Mouse (Mus musculus): ENCODE measurements around the gene Cacna1f. TPM values are rescaled to one million over a fixed set of nuclear protein-coding genes. Genes with fewer than 3 reads are reported as not detected.

Cacna1f gene
- total and polyA plus RNA-seq, 2 experiments from 2014 or later = 0.05 to 0.20 TPM

- Histone ChIP-seq H3K9me3 (ENCODE audit: low read length) (no peaks in the 10 kb centered on the region; the same call in 1 of the 2 replicates), H3K27ac (ENCODE audit: low read depth, low read length) (no peak overlapping the region), H3K36me3 (ENCODE audit: insufficient read depth, low read length) (no peaks in the 10 kb centered on the region), H3K4me3 (ENCODE audit: low read depth, low read length) (no peak overlapping the region), H3K9ac (replicated peaks; ENCODE audit: low read length, poor library complexity, severe bottlenecking) (no peak overlapping the region), H3K4me2 (ENCODE audit: low read depth, low read length, poor library complexity, severe bottlenecking) (no peak overlapping the region), H3K4me1 (ENCODE audit: insufficient read depth, low read length) (no peaks in the 10 kb centered on the region), H3K27me3 (ENCODE audit: insufficient read depth, low read length) (no peaks in the 10 kb centered on the region)
- DNase-seq (ENCODE audit: low spot score) = no peak
- ATAC-seq (ENCODE audit: low FRiP score) = no peak
- no peak for TF ChIP-seq CTCF (IDR thresholded peaks at IDR 0.05)
- WGBS = 92% methylated on average over 10 of the region's 11 CpGs
Measured at GRCm38 (mm10) chrX:7583881-7584280, 23.0 kb upstream of the Cacna1f start.

GRCm38 (mm10) chrX:7586356-7586755 lies 20.5 kb upstream of the Cacna1f start:
- Histone ChIP-seq H3K4me2 (ENCODE audit: low read depth, low read length, poor library complexity, severe bottlenecking) (no peak overlapping the region), H3K36me3 (ENCODE audit: insufficient read depth, low read length) (no peaks in the 10 kb centered on the region), H3K9me3 (ENCODE audit: low read length) (no peaks in the 10 kb centered on the region; the same call in 1 of the 2 replicates), H3K27ac (ENCODE audit: low read depth, low read length) (no peak overlapping the region), H3K4me3 (ENCODE audit: low read depth, low read length) (no peak overlapping the region), H3K9ac (replicated peaks; ENCODE audit: low read length, poor library complexity, severe bottlenecking) (no peak overlapping the region), H3K27me3 (ENCODE audit: insufficient read depth, low read length) (no peaks in the 10 kb centered on the region), H3K4me1 (ENCODE audit: insufficient read depth, low read length) (no peaks in the 10 kb centered on the region)
- ATAC-seq (ENCODE audit: low FRiP score) (no peak), DNase-seq (ENCODE audit: low spot score) (no peak)
- no peak for TF ChIP-seq CTCF (IDR thresholded peaks at IDR 0.05)
- 95% methylated on average over 4 of the region's 5 CpGs for WGBS

- H3K36me3 ChIP-seq (ENCODE audit: insufficient read depth, low read length) = peaks cover 15% of the 10 kb centered on the region; the same call in 1 of the 2 replicates
- H3K4me2 ChIP-seq (ENCODE audit: low read depth, low read length, poor library complexity, severe bottlenecking) = no peak overlapping the region
- H3K27ac ChIP-seq (ENCODE audit: low read depth, low read length) = no peak overlapping the region
- ATAC-seq (ENCODE audit: low FRiP score) = no peak
- no peaks in the 10 kb centered on the region for H3K27me3 ChIP-seq (ENCODE audit: insufficient read depth, low read length)
- no peak overlapping the region for H3K9ac ChIP-seq (replicated peaks; ENCODE audit: low read length, poor library complexity, severe bottlenecking)
- no peak for DNase-seq (ENCODE audit: low spot score)
- no peak overlapping the region for H3K4me3 ChIP-seq (ENCODE audit: low read depth, low read length)
- H3K4me1 ChIP-seq (ENCODE audit: insufficient read depth, low read length) = no peaks in the 10 kb centered on the region
- TF ChIP-seq CTCF (IDR thresholded peaks at IDR 0.05) = no peak
- no peaks in the 10 kb centered on the region for H3K9me3 ChIP-seq (ENCODE audit: low read length)
- WGBS = 94% methylated on average over 9 of the region's 9 CpGs
Measured at GRCm38 (mm10) chrX:7595371-7595770, 11.5 kb upstream of the Cacna1f start.

GRCm38 (mm10) chrX:7604004-7604403 lies 2.9 kb upstream of the Cacna1f start:
- DNase-seq (ENCODE audit: low spot score) (no peak), ATAC-seq (ENCODE audit: low FRiP score) (no peak)
- 92% methylated on average over 7 of the region's 7 CpGs for WGBS
- no peaks in the 10 kb centered on the region for H3K9me3 ChIP-seq (ENCODE audit: low read length)
- H3K4me2 ChIP-seq (ENCODE audit: low read depth, low read length, poor library complexity, severe bottlenecking) = no peak overlapping the region
- no peaks in the 10 kb centered on the region for H3K27me3 ChIP-seq (ENCODE audit: insufficient read depth, low read length)
- no peak for TF ChIP-seq CTCF (IDR thresholded peaks at IDR 0.05)
- H3K4me1 ChIP-seq (ENCODE audit: insufficient read depth, low read length) = no peaks in the 10 kb centered on the region
- no peak overlapping the region for H3K4me3 ChIP-seq (ENCODE audit: low read depth, low read length)
- peaks cover 2% of the 10 kb centered on the region; the same call in 1 of the 2 replicates for H3K36me3 ChIP-seq (ENCODE audit: insufficient read depth, low read length)
- no peak overlapping the region for H3K9ac ChIP-seq (replicated peaks; ENCODE audit: low read length, poor library complexity, severe bottlenecking)
- no peak overlapping the region for H3K27ac ChIP-seq (ENCODE audit: low read depth, low read length)

- H3K27ac ChIP-seq (ENCODE audit: low read depth, low read length) = peak within 1 kb of the TSS; percentile 67; the same call in 1 of the 2 replicates
- 22% methylated on average over 28 of the region's 28 CpGs for WGBS
- no peak within 1 kb of the TSS; the same call in 1 of the 2 replicates for H3K9ac ChIP-seq (replicated peaks; ENCODE audit: low read length, poor library complexity, severe bottlenecking)
- no peaks in the 10 kb centered on the region for H3K27me3 ChIP-seq (ENCODE audit: insufficient read depth, low read length)
- H3K4me3 ChIP-seq (ENCODE audit: low read depth, low read length) = peak within 1 kb of the TSS; percentile 42
- TF ChIP-seq CTCF (IDR thresholded peaks at IDR 0.05) = no peak
- H3K9me3 ChIP-seq (ENCODE audit: low read length) = no peaks in the 10 kb centered on the region
- H3K4me1 ChIP-seq (ENCODE audit: insufficient read depth, low read length) = no peaks in the 10 kb centered on the region
- no peaks in the 10 kb centered on the region for H3K36me3 ChIP-seq (ENCODE audit: insufficient read depth, low read length)
- peak; percentile 90 for DNase-seq (ENCODE audit: low spot score)
- peak within 1 kb of the TSS; percentile 49 for H3K4me2 ChIP-seq (ENCODE audit: low read depth, low read length, poor library complexity, severe bottlenecking)
- peak; percentile 90 for ATAC-seq (ENCODE audit: low FRiP score)
Measured at GRCm38 (mm10) chrX:7604879-7605574, 1.9 kb upstream of the Cacna1f start, which contains the start of gene Ccdc22. TSS of gene Ccdc22 (minus strand) at chrX:7605517.

- H3K4me1 ChIP-seq (ENCODE audit: insufficient read depth, low read length) = no peaks in the 10 kb centered on the region
- H3K27ac ChIP-seq (ENCODE audit: low read depth, low read length) = no peak overlapping the region
- no peak overlapping the region for H3K4me2 ChIP-seq (ENCODE audit: low read depth, low read length, poor library complexity, severe bottlenecking)
- no peaks in the 10 kb centered on the region for H3K27me3 ChIP-seq (ENCODE audit: insufficient read depth, low read length)
- DNase-seq (ENCODE audit: low spot score) = no peak
- peak overlapping the region; percentile 42; the same call in 1 of the 2 replicates for H3K4me3 ChIP-seq (ENCODE audit: low read depth, low read length)
- no peak for ATAC-seq (ENCODE audit: low FRiP score)
- H3K36me3 ChIP-seq (ENCODE audit: insufficient read depth, low read length) = no peaks in the 10 kb centered on the region
- no peaks in the 10 kb centered on the region for H3K9me3 ChIP-seq (ENCODE audit: low read length)
- no peak overlapping the region for H3K9ac ChIP-seq (replicated peaks; ENCODE audit: low read length, poor library complexity, severe bottlenecking)
- no peak for TF ChIP-seq CTCF (IDR thresholded peaks at IDR 0.05)
- WGBS = 48% methylated on average over 8 of the region's 8 CpGs
Measured at GRCm38 (mm10) chrX:7605575-7605941, 1.3 kb upstream of the Cacna1f start.

All from midbrain, postnatal 0 days (tissue).